Mouse (Mus musculus) left cerebral cortex, adult 6 months (tissue): Measurements from ENCODE around the gene Plch2. TPM values are rescaled to one million over a fixed set of nuclear protein-coding genes. Genes with fewer than 3 reads are reported as not detected.

Source experiments
- long read RNA-seq, 2 experiments: library from polyadenylated mRNA; unstranded; transcript quantifications; one replicate each; pipeline ENCODE4 v2.0.0; 2019 to 2020
- polyA plus RNA-seq: library from polyadenylated mRNA; unstranded; fragments of <200 nt; fragmentation: Nextera tagmentation; gene quantifications from 2 replicates; pipeline ENCODE4 v1.2.3, GENCODE M21; 2021

The Plch2 gene
- 11.6 and 12.0 TPM in 2 replicates for polyA plus RNA-seq
- long read RNA-seq, experiment 1, partial matches to known transcripts, result 30 of 59 reads
- long read RNA-seq, experiment 1, other reads (novel, unspliced or antisense), result 29 of 59 reads
- long read RNA-seq, experiment 2, partial matches to known transcripts, result 1 of 17 reads
- long read RNA-seq, experiment 2, other reads (novel, unspliced or antisense), result 16 of 17 reads

GRCm38 (mm10) chr4:155056724-155057123, at the start of gene Plch2:
Plch2 (minus strand) TSS chr4:155056784.

DNA sequence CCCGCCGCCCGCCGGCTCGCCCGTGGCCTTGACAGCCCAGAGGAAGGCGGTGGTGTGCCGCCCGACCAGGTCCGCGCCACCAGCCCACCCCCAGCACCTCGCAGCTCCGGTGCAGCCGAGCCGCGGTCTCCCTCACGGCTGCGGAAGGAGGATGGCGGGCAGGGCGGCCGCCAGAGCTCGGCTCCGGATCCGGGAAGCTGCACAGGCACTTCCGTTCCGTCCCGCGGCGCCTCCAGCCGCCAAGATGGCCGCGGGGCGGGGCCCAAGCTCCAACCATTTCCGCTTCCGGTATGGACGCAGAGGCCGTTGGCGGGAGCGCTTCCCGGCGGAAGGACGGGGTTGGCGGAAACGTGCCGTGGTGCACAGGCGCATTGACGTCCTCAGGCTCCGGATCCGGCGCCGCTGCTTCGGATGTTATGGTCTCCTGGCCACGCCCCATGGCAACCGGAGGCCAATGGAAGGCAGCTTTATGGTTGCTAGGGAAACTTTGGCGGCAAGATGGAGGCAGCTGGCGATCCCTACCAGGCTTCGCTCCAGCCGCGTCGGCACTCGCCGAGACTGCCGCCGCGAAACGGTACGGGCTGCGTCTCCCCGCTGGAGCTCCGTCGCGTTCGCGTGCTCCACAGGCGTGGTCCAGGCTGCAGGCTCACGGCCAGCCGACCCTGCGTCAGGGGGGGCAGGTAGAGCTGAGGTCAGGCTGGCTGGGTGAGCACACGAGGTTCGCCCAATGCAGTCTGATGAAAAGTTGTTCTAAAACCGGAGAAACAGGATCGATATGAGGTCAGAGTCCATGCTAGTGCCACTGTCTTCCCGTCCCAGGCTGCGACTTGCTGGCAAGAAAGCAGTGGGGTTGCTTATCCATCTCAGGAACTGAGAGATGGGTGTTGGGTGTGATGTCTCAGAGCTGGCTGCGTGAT, 29.8 kb upstream of the Plch2 start, which contains the start of the genes Rer1 and Morn1:
Gene Rer1 (minus strand): TSS at position 275 of the 917 bp plus-strand sequence.
Gene Morn1 (plus strand): TSS at position 470 of the 917 bp plus-strand sequence.

GRCm38 (mm10) chr4:155066834-155067522, 10.4 kb upstream of the Plch2 start, which contains the start of gene Pex10:
Pex10 (plus strand) TSS chr4:155067016.

GRCm38 (mm10) chr4:154963901-154964580, 92.5 kb downstream of the Plch2 start, which contains the start of gene Pank4:
Pank4 (plus strand) TSS chr4:154964123.

GRCm38 (mm10) chr4:154960690-154961225, 95.8 kb downstream of the Plch2 start, which contains the start of gene Hes5:
Hes5 (plus strand) TSS chr4:154960923.

Other genes starting within 250 kb of the Plch2 start
- gene Ttc34, start 219.3 kb downstream of the Plch2 start, polyA plus RNA-seq, result 3.3 TPM in 2 replicates
- gene Mmel1, start 187.2 kb downstream of the Plch2 start, polyA plus RNA-seq, result 0.80 and 1.4 TPM in 2 replicates
- gene Fam213b, start 157.6 kb downstream of the Plch2 start, polyA plus RNA-seq, result 188 and 207 TPM in 2 replicates
- 0.34 and 1.1 TPM in 2 replicates for gene Tnfrsf14, start 128.2 kb downstream of the Plch2 start, polyA plus RNA-seq
- 45.2 and 84.2 TPM in 2 replicates for gene Hes5, start 95.9 kb downstream of the Plch2 start, polyA plus RNA-seq
- gene Pank4, start 92.7 kb downstream of the Plch2 start, polyA plus RNA-seq, result 18.0 and 25.6 TPM in 2 replicates
- 11.3 and 14.4 TPM in 2 replicates for gene Pex10, start 10.2 kb upstream of the Plch2 start, polyA plus RNA-seq
- 173 and 208 TPM in 2 replicates for gene Rer1, start 29.6 kb upstream of the Plch2 start, polyA plus RNA-seq
- 3.2 and 3.6 TPM in 2 replicates for gene Morn1, start 29.8 kb upstream of the Plch2 start, polyA plus RNA-seq
- 12.3 and 14.8 TPM in 2 replicates for gene Ski, start 165.8 kb upstream of the Plch2 start, polyA plus RNA-seq
- gene Faap20, start 193.0 kb upstream of the Plch2 start, polyA plus RNA-seq, result 34.7 and 36.4 TPM in 2 replicates